Mouse (Mus musculus) limb, embryonic 10.5 days (tissue): Measurements from ENCODE around the gene Mast3. TPM values are rescaled to one million over a fixed set of nuclear protein-coding genes. Genes with fewer than 3 reads are reported as not detected.
"Not testable (repeated sequence)": the region's sequence is repeated elsewhere in the genome, so short reads cannot be mapped to it uniquely, and the experiment has no call there.

Experiments used
- DNase-seq: peaks from one replicate; pipeline ENCODE4 v3.0.0-alpha.2; 2017; ENCODE audit warnings: low spot score
- H3K27ac ChIP-seq: fragments of 300-500 bp; sonication (generic); 2 replicates; pipeline ENCODE4 v1.5.1; 2016; ENCODE audit warnings: mild to moderate bottlenecking
- H3K27me3 ChIP-seq: fragments of 300-500 bp; sonication (generic); 2 replicates; pipeline ENCODE4 v1.6.1; 2016; ENCODE audit warnings: low read depth, mild to moderate bottlenecking; ENCODE audit not compliant: poor library complexity, severe bottlenecking
- H3K36me3 ChIP-seq: fragments of 300-500 bp; sonication (generic); 2 replicates; pipeline ENCODE4 v1.6.1; 2016; ENCODE audit warnings: mild to moderate bottlenecking, moderate library complexity
- H3K4me1 ChIP-seq: fragments of 300-500 bp; sonication (generic); 2 replicates; pipeline ENCODE4 v1.6.1; 2016
- H3K4me3 ChIP-seq: fragments of 300-500 bp; sonication (generic); 2 replicates; pipeline ENCODE4 v1.5.1; 2016; ENCODE audit warnings: mild to moderate bottlenecking, moderate library complexity
- H3K9me3 ChIP-seq: fragments of 300-500 bp; sonication (generic); replicated peaks from 2 replicates; pipeline ENCODE4 v1.6.1; 2016; ENCODE audit warnings: mild to moderate bottlenecking
- WGBS: fragments of 180-500 bp; shearing (Covaris S2); methylation state at CpG from one replicate; pipeline ENCODE4 v1.1.7; 2016; 5-methylcytosine and 5-hydroxymethylcytosine counted together
- polyA plus RNA-seq: library from polyadenylated mRNA; unstranded; fragments of >200 nt; fragmentation: Nextera tagmentation; extraction: Ambion mirVana; gene quantifications from 2 replicates; pipeline ENCODE4 v1.2.1, GENCODE M21; 2016

Mast3 gene
- polyA plus RNA-seq, 1 experiment from 2014 or later = 17.1 TPM

GRCm38 (mm10) chr8:70827796-70828195 lies 22.9 kb upstream of the Mast3 start:
- Histone ChIP-seq H3K27me3 (0 out of 2 replicates have a peak, but pooled peaks cover 2% of the 10 kb centered on the region), H3K27ac (no peak overlapping the region), H3K9me3 (no peaks in the 10 kb centered on the region), H3K36me3 (no peaks in the 10 kb centered on the region), H3K4me3 (no peak overlapping the region), H3K4me1 (peaks cover 21% of the 10 kb centered on the region)
- WGBS = 98% methylated on average over 1 of the region's 1 CpGs
- DNase-seq = no peak

DNA sequence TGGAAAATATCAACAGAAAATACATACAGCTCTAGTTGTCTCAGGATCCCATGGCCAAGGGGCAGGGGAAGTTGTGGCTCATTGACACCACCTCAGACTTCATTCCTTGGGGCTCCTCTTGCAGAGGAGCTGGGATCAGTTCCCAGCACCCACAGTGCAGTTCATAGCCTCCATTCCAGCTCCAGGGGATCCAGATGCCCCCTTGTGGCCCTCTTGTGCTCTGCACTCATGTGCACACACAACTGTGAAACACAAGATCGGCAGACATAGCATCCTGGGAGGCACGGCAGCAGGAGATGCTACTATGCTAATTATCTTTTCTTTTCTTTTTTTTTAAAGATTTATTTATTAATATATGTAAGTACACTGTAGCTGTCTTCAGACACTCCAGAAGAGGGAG lies 22.2 kb upstream of the Mast3 start:
- Histone ChIP-seq H3K27ac (no peak overlapping the region), H3K4me1 (peaks cover 15% of the 10 kb centered on the region), H3K9me3 (no peaks in the 10 kb centered on the region), H3K36me3 (no peaks in the 10 kb centered on the region), H3K27me3 (peaks cover 5% of the 10 kb centered on the region; the same call in 1 of the 2 replicates), H3K4me3 (no peak overlapping the region)
- DNase-seq = no peak
- WGBS = 96% methylated on average over 2 of the region's 2 CpGs

DNA sequence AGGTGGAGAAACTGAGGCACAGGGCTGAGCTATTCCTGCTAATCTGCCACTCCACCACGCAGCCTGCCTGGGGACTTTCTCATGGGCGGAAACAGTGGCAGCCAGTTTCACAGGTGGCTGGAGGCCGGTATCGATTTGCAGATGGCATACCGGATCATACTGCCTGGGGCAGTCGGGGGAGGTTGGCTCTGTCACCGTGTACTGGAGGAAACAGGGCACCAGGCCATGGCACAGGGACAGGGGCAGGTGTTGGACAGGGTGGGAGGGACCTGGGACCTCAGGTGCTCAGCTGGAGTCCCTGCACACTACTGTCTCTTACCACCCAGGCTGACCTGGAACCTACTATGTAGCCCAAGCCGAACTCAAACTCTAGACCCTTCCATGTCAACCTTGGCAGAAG lies 21.0 kb upstream of the Mast3 start:
- peaks cover 15% of the 10 kb centered on the region for H3K27me3 ChIP-seq
- 85% methylated on average over 8 of the region's 8 CpGs for WGBS
- no peaks in the 10 kb centered on the region for H3K36me3 ChIP-seq
- H3K4me3 ChIP-seq = no peak overlapping the region
- peaks cover 18% of the 10 kb centered on the region for H3K4me1 ChIP-seq
- no peak for DNase-seq
- H3K27ac ChIP-seq = no peak overlapping the region
- H3K9me3 ChIP-seq = no peaks in the 10 kb centered on the region

DNA sequence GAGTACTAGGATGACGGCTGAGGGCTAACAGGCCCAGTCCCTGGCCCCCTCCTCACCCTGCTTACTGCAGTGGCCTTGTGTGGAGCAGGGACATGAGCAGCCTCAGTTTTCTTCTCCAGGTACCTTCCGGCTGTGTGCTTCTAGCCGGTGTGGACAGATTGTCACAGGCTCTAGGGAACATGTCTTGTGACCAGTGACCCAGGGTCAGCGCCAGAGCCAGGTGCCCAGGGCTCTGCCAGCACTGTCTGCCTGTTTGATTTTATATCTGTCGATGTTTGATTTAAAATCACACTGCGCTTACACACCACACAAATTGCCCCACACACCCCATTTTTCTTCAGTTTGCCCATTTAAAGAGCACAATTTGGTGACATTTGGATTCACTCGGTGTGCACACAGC lies 18.9 kb upstream of the Mast3 start:
- Histone ChIP-seq H3K4me3 (no peak overlapping the region), H3K9me3 (no peaks in the 10 kb centered on the region), H3K4me1 (peaks cover 25% of the 10 kb centered on the region), H3K27me3 (peaks cover 34% of the 10 kb centered on the region), H3K36me3 (no peaks in the 10 kb centered on the region), H3K27ac (0 out of 2 replicates have a peak overlapping the region, but pooled peaks have one; percentile 26)
- 85% methylated on average over 7 of the region's 7 CpGs for WGBS
- no peak for DNase-seq

GRCm38 (mm10) chr8:70822594-70822993 lies 17.7 kb upstream of the Mast3 start:
- 92% methylated on average over 3 of the region's 3 CpGs for WGBS
- not testable (repeated sequence) for H3K9me3 ChIP-seq, H3K4me3 ChIP-seq, DNase-seq, H3K36me3 ChIP-seq, H3K27ac ChIP-seq
- Histone ChIP-seq H3K4me1 (peaks cover 25% of the 10 kb centered on the region), H3K27me3 (peaks cover 41% of the 10 kb centered on the region)

- Histone ChIP-seq H3K4me1 (peaks cover 27% of the 10 kb centered on the region), H3K4me3 (no peak overlapping the region), H3K9me3 (no peaks in the 10 kb centered on the region), H3K27me3 (peaks cover 47% of the 10 kb centered on the region), H3K27ac (peak overlapping the region; percentile 31; the same call in 1 of the 2 replicates), H3K36me3 (no peaks in the 10 kb centered on the region)
- WGBS = 51% methylated on average over 11 of the region's 11 CpGs
- no peak for DNase-seq
Observed at GRCm38 (mm10) chr8:70821992-70822391, 17.1 kb upstream of the Mast3 start.

DNA sequence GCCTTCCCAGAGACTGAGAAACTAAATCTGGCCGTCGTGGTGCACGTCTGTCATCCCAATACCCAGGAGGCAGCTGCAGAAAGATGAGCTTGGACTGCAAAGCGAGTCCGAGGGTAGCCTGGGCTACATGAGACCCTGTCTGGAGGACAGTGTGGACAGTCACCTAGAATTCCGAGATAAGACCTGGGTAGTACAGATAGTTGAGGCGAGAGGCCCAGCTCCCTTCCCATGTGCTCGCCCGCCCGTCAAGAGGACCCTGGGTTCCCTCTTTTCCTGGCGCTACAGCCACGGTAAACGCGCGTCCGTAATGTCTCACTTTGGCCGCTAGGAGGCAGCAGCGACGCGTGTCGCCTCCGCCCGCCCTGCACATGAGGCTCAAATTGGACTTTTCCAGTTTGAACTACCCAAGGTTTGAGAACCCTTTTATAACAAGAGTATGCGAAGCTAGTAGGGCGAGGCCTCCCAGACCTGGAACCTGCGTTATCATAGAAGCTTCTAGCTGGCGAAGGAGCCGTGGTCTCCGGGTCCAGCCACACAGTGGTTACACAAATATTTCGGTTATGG lies 16.6 kb upstream of the Mast3 start:
- 16% methylated on average over 30 of the region's 30 CpGs for WGBS
- Histone ChIP-seq H3K4me1 (peaks cover 32% of the 10 kb centered on the region), H3K4me3 (no peak overlapping the region), H3K36me3 (no peaks in the 10 kb centered on the region), H3K9me3 (no peaks in the 10 kb centered on the region), H3K27me3 (peaks cover 52% of the 10 kb centered on the region), H3K27ac (peak overlapping the region; percentile 31; the same call in 1 of the 2 replicates)
- DNase-seq = peak; percentile 89

DNA sequence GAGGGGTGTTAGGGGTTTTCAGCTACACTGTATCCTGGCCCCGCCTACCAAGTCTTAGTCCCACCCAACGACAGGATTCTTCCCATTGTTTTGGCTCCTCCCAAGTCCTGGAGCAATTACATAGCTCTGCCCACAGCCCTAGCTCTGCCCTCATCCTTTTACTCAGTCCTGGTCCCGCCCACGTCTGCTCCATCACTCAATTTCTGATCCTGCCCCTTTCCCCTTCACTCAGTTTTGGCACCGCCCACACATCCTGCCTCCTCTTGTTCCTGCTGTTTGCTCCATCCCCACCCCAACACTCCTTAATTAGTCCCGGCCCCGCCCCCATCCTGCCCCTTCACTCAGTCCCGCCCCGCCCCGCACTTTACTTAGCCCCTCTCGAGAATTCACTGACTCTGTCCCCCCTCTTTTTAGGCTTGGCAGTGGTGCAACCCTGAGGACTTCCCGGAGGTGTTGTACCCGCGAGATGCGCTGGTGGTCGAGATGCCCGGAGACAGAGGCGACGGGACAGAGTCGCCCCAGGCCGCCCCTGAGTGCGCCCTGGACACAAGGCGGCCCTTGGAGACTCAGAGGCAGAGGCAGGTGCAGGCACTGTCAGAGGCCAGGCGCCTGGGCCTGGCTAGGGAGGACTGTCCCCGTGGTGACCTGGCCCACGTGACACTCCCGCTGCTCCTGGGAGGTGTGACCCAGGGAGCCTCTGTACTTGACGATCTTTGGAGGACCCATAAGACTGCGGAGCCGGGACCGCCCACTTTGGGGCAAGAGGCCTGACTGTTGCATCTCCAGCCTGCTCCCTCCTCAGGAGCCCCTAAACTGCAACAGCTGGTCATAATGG lies 15.5 kb upstream of the Mast3 start:
- WGBS = 2% methylated on average over 31 of the region's 31 CpGs
- H3K36me3 ChIP-seq = no peaks in the 10 kb centered on the region
- no peaks in the 10 kb centered on the region for H3K9me3 ChIP-seq
- peak overlapping the region; percentile 36 for H3K4me3 ChIP-seq
- H3K4me1 ChIP-seq = peaks cover 34% of the 10 kb centered on the region
- peak overlapping the region; percentile 37; the same call in 1 of the 2 replicates for H3K27ac ChIP-seq
- DNase-seq = peak; percentile 77
- peaks cover 63% of the 10 kb centered on the region for H3K27me3 ChIP-seq

- WGBS = 8% methylated on average over 30 of the region's 30 CpGs
- Histone ChIP-seq H3K4me3 (peak overlapping the region; percentile 25), H3K9me3 (no peaks in the 10 kb centered on the region)
Observed at GRCm38 (mm10) chr8:70816679-70817078, 11.8 kb upstream of the Mast3 start.

DNA sequence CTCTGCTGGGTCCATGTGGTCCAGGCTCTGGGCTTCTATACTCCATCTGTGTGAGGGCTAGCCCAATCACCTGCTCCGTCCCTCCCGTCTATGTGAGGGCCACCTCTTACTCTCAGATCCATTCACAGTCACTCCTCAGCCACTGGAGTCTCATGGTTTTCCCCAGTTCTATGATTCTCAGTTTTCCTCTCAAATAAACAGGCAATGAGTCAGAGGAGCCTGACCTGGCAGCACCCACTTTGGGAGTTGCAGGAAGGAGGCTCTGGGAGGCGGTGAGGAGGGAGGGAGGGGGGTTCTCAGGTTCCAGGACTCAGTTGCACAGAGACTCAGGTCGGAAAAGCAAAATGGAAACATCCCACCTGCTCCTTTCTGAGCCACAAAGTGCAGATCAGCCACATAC lies 8.0 kb upstream of the Mast3 start:
- peaks cover 29% of the 10 kb centered on the region for H3K4me1 ChIP-seq
- no peak overlapping the region for H3K27ac ChIP-seq
- 62% methylated on average over 4 of the region's 4 CpGs for WGBS
- no peak overlapping the region for H3K4me3 ChIP-seq
- peaks cover 67% of the 10 kb centered on the region for H3K27me3 ChIP-seq
- no peaks in the 10 kb centered on the region for H3K9me3 ChIP-seq
- DNase-seq = no peak
- H3K36me3 ChIP-seq = no peaks in the 10 kb centered on the region

More at GRCm38 (mm10) chr8:70816679-70817078, 11.8 kb upstream of the Mast3 start:
- H3K36me3 ChIP-seq = no peaks in the 10 kb centered on the region
- H3K27me3 ChIP-seq = peaks cover 84% of the 10 kb centered on the region
- H3K4me1 ChIP-seq = peaks cover 29% of the 10 kb centered on the region
- DNase-seq = peak; percentile 63
- no peak overlapping the region for H3K27ac ChIP-seq

DNA sequence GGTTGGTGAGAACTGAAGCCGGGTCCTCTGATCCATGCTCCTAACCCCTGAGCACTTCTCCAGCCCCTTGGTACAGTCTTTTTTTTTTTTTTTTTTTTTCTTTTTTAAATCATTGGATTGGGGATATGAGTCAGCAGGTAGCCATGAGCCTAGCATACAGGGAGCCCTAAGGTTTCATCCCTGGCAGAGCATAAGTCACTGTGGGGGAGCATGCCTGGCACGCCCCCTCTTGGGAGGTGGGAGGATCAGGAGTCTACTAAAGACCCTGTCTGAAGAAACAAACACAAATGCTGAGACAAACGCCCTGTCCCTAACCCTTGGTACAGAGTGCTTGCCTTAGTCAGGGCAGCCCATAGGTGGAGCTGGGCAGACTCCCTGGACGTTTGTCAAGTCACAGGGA lies 7.2 kb upstream of the Mast3 start:
- no peaks in the 10 kb centered on the region for H3K9me3 ChIP-seq
- H3K4me1 ChIP-seq = peaks cover 30% of the 10 kb centered on the region
- no peak for DNase-seq
- no peak overlapping the region for H3K4me3 ChIP-seq
- H3K27ac ChIP-seq = no peak overlapping the region
- 38% methylated on average over 4 of the region's 4 CpGs for WGBS
- peaks cover 65% of the 10 kb centered on the region for H3K27me3 ChIP-seq
- H3K36me3 ChIP-seq = no peaks in the 10 kb centered on the region

- H3K9me3 ChIP-seq = no peaks in the 10 kb centered on the region
- WGBS = 77% methylated on average over 20 of the region's 20 CpGs
- H3K27ac ChIP-seq = no peak overlapping the region
- DNase-seq = no peak
- H3K4me1 ChIP-seq = peaks cover 22% of the 10 kb centered on the region
- H3K4me3 ChIP-seq = no peak overlapping the region
- H3K36me3 ChIP-seq = no peaks in the 10 kb centered on the region
- peaks cover 65% of the 10 kb centered on the region for H3K27me3 ChIP-seq
Observed at GRCm38 (mm10) chr8:70810962-70811680, 6.3 kb upstream of the Mast3 start.
